Mouse (Mus musculus): ENCODE measurements around the gene Camta1. TPM values are rescaled to one million over a fixed set of nuclear protein-coding genes. Genes with fewer than 3 reads are reported as not detected.

The Camta1 gene
- polyA plus RNA-seq, 1 experiment: 27.1 TPM

DNA sequence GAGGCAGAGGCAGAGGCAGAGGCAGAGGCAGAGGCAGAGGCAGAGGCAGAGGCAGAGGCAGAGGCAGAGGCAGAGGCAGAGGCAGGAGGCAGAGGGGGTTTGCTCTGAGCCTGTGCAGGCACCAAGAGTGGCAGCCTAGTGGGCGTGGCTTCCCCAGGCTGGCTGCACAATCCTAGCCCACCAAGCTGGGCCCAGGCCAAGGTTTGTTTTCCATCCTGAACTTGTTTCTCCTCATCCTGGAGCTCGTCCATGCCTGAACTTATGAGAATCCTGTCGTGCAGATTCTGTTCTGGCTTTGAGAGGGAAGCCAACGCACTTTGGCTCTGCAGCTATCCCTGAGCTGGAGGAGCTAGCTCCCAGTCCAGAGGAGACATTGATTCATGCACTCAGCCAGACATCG is 123.4 kb downstream of the Camta1 start:
- Histone ChIP-seq H3K36me3 (ENCODE audit: control insufficient read depth, insufficient read depth, low read length) (no peaks in the 10 kb centered on the region), H3K4me1 (replicated peaks; ENCODE audit: control insufficient read depth, insufficient read depth, low read length) (no peaks in the 10 kb centered on the region; the same call in 1 of the 2 replicates), H3K27me3 (ENCODE audit: control insufficient read depth, insufficient read depth, low read length) (no peaks in the 10 kb centered on the region), H3K4me3 (ENCODE audit: control insufficient read depth, insufficient read depth, low read length) (no peak overlapping the region), H3K27ac (ENCODE audit: control insufficient read depth, insufficient read depth, low read length) (no peak overlapping the region)
- TF ChIP-seq CTCF (IDR thresholded peaks at IDR 0.05; ENCODE audit: borderline replicate concordance, control insufficient read depth, extremely low read depth, insufficient read depth, low read length, poor library complexity): no peak
- no peak for TF ChIP-seq POLR2A (IDR thresholded peaks at IDR 0.05; ENCODE audit: control insufficient read depth, extremely low read depth, insufficient read depth, low read length, poor library complexity)
- no peak for DNase-seq
- WGBS: 82% methylated on average over 5 of the region's 5 CpGs

DNA sequence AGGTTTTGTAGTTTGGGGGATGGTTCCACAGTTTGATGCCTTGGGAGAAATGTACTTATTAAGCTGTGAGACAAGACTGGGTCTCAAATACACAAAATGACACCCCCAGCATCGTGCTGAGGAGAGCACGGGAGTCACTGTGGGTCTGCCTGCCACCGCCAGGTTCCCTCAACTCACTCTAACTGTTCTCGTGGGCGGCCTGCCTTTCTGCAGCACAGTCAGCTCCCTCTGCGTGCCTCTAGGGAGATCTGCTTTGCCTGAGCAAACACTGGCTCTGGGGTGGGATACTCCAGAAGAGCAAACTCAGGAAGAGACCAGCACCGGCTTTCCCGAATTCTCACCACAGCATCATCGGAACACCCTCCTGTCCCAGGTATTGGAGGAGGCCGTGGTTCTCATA is 129.0 kb downstream of the Camta1 start:
- WGBS: 91% methylated on average over 10 of the region's 10 CpGs
- no peak overlapping the region for H3K27ac ChIP-seq (ENCODE audit: control insufficient read depth, insufficient read depth, low read length)
- no peaks in the 10 kb centered on the region for H3K36me3 ChIP-seq (ENCODE audit: control insufficient read depth, insufficient read depth, low read length)
- DNase-seq: no peak
- TF ChIP-seq CTCF (IDR thresholded peaks at IDR 0.05; ENCODE audit: borderline replicate concordance, control insufficient read depth, extremely low read depth, insufficient read depth, low read length, poor library complexity) (no peak), POLR2A (IDR thresholded peaks at IDR 0.05; ENCODE audit: control insufficient read depth, extremely low read depth, insufficient read depth, low read length, poor library complexity) (no peak)
- H3K27me3 ChIP-seq (ENCODE audit: control insufficient read depth, insufficient read depth, low read length): no peaks in the 10 kb centered on the region
- no peak overlapping the region for H3K4me3 ChIP-seq (ENCODE audit: control insufficient read depth, insufficient read depth, low read length)
- no peaks in the 10 kb centered on the region for H3K4me1 ChIP-seq (replicated peaks; ENCODE audit: control insufficient read depth, insufficient read depth, low read length)

DNA sequence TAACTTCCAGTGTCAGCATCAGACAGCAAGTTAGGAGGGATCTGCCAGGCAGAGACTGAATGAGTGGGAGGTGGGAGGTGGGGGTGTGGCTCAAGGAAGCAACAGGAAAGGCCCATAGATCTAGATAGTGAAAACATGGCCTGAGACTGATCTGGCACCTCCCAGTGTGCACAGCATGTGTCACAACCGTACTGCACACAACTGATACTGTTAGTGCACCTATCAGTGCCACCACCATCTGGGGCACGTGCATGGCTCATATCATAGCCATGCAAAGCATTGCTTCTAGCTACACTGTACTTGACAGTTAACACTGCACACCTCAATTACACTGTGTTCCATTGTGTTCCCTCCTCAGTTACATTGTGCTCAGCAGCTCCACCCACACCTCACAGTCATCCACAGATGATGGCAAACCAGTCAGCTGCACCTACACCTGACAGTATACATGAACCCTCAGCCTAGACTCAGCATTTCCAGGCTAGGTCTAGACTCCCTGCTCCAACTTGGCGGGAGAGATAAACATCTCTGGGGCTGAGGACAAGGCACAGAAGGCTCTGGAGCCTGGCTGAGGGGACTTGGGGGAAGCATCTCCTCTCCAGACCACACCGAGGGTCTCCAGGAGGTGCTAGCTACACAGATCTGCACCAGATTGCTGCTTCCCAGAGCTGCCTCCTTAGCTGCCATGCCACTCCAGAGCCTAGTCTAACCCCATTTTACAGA is 131.5 kb downstream of the Camta1 start:
- no peaks in the 10 kb centered on the region for H3K27me3 ChIP-seq (ENCODE audit: control insufficient read depth, insufficient read depth, low read length)
- no peak overlapping the region for H3K27ac ChIP-seq (ENCODE audit: control insufficient read depth, insufficient read depth, low read length)
- H3K36me3 ChIP-seq (ENCODE audit: control insufficient read depth, insufficient read depth, low read length): no peaks in the 10 kb centered on the region
- TF ChIP-seq CTCF (IDR thresholded peaks at IDR 0.05; ENCODE audit: borderline replicate concordance, control insufficient read depth, extremely low read depth, insufficient read depth, low read length, poor library complexity) (no peak), POLR2A (IDR thresholded peaks at IDR 0.05; ENCODE audit: control insufficient read depth, extremely low read depth, insufficient read depth, low read length, poor library complexity) (no peak)
- H3K4me1 ChIP-seq (replicated peaks; ENCODE audit: control insufficient read depth, insufficient read depth, low read length): no peaks in the 10 kb centered on the region
- WGBS: 89% methylated on average over 4 of the region's 4 CpGs
- no peak for DNase-seq
- no peak overlapping the region for H3K4me3 ChIP-seq (ENCODE audit: control insufficient read depth, insufficient read depth, low read length)

DNA sequence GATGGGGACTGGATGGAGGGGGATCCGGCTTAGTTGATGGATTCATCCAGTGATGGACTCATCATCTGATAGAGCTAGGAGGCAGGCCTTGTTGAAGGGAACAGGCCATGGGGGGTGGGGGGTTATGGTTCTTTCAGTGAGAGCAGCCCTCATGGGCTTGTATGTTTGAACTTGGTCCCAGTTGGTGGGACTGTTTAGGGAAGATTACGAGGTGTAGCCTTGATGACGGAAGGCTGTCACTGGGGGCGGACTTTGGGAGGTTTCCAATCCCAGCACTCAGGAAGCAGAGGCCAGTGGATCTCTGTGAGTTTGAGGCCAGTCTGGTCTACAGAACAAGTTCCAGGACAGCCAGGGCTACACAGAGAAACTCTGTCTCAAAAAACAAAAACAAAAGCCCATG is 132.6 kb downstream of the Camta1 start:
- TF ChIP-seq CTCF (IDR thresholded peaks at IDR 0.05; ENCODE audit: borderline replicate concordance, control insufficient read depth, extremely low read depth, insufficient read depth, low read length, poor library complexity) (no peak), POLR2A (IDR thresholded peaks at IDR 0.05; ENCODE audit: control insufficient read depth, extremely low read depth, insufficient read depth, low read length, poor library complexity) (no peak)

DNA sequence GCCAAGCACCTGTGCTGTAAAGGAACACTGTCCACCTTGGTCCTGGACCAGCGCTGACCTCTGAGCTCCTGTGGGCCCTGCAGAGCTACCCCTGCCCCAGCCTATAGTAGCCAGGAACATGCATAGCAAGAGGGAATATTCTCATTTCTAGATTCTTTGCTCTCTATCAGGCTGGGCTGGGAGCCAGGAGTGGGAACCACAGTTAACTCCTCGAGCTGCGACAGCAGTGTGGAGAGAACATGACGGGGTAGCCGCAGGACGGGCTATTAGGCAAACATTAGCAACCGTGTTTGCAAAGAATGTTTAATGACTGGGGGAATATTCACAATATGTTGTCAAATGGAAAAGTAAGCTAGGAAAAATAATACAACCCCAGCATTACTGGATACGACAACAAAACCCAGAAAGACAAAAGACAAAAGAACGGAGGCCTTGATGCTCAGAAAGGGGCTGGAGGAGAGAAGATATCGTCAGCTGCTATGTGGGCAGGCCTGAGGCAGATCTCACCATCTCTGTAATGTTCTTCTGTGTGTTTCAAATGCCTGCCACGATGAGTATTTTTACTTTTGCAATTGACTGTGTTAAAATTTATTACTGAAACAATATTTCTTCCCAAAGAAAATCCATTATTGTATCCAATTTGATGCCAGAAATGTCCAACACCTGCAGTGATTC is 133.1 kb downstream of the Camta1 start:
- H3K4me1 ChIP-seq (replicated peaks; ENCODE audit: control insufficient read depth, insufficient read depth, low read length): no peaks in the 10 kb centered on the region

More for the DNA sequence above, 132.6 kb downstream of the Camta1 start:
- DNase-seq: no peak
- Histone ChIP-seq H3K27me3 (ENCODE audit: control insufficient read depth, insufficient read depth, low read length) (no peaks in the 10 kb centered on the region), H3K27ac (ENCODE audit: control insufficient read depth, insufficient read depth, low read length) (no peak overlapping the region), H3K4me1 (replicated peaks; ENCODE audit: control insufficient read depth, insufficient read depth, low read length) (no peaks in the 10 kb centered on the region), H3K4me3 (ENCODE audit: control insufficient read depth, insufficient read depth, low read length) (no peak overlapping the region), H3K36me3 (ENCODE audit: control insufficient read depth, insufficient read depth, low read length) (no peaks in the 10 kb centered on the region)
- WGBS: 92% methylated on average over 4 of the region's 4 CpGs

DNA sequence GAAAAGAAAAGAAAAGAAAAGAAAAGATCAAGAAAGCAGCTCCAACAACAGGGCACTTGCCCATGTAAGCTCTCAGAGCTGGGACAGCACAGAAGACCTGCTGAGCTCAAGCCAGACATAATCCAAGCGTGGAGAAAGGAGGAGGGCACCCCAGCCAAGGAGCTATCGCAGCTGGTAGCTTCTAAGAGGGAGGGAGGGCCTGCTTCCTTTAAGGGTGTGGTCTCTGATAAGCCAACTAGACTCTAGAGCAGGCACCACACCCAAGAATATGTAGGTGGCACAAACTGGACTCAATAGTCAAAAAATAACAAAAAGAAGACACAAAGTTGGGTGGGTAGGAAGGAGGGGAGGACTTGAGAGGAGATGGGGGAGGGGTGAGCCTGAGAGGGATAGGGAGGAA is 135.3 kb downstream of the Camta1 start:
- Histone ChIP-seq H3K4me3 (ENCODE audit: control insufficient read depth, insufficient read depth, low read length) (no peak overlapping the region), H3K36me3 (ENCODE audit: control insufficient read depth, insufficient read depth, low read length) (no peaks in the 10 kb centered on the region), H3K27ac (ENCODE audit: control insufficient read depth, insufficient read depth, low read length) (no peak overlapping the region), H3K27me3 (ENCODE audit: control insufficient read depth, insufficient read depth, low read length) (no peaks in the 10 kb centered on the region), H3K4me1 (replicated peaks; ENCODE audit: control insufficient read depth, insufficient read depth, low read length) (no peaks in the 10 kb centered on the region)
- TF ChIP-seq CTCF (IDR thresholded peaks at IDR 0.05; ENCODE audit: borderline replicate concordance, control insufficient read depth, extremely low read depth, insufficient read depth, low read length, poor library complexity) (no peak), POLR2A (IDR thresholded peaks at IDR 0.05; ENCODE audit: control insufficient read depth, extremely low read depth, insufficient read depth, low read length, poor library complexity) (no peak)
- DNase-seq: no peak
- 69% methylated on average over 2 of the region's 2 CpGs for WGBS

More for the DNA sequence above, 133.1 kb downstream of the Camta1 start:
- TF ChIP-seq CTCF (IDR thresholded peaks at IDR 0.05; ENCODE audit: borderline replicate concordance, control insufficient read depth, extremely low read depth, insufficient read depth, low read length, poor library complexity): no peak
- TF ChIP-seq POLR2A (IDR thresholded peaks at IDR 0.05; ENCODE audit: control insufficient read depth, extremely low read depth, insufficient read depth, low read length, poor library complexity): no peak
- H3K27me3 ChIP-seq (ENCODE audit: control insufficient read depth, insufficient read depth, low read length): no peaks in the 10 kb centered on the region
- 93% methylated on average over 11 of the region's 11 CpGs for WGBS
- no peak overlapping the region for H3K27ac ChIP-seq (ENCODE audit: control insufficient read depth, insufficient read depth, low read length)
- no peak overlapping the region for H3K4me3 ChIP-seq (ENCODE audit: control insufficient read depth, insufficient read depth, low read length)
- DNase-seq: no peak
- H3K36me3 ChIP-seq (ENCODE audit: control insufficient read depth, insufficient read depth, low read length): no peaks in the 10 kb centered on the region
